Mouse (Mus musculus) midbrain, embryonic 12.5 days (tissue): ENCODE results near the gene Clspn. TPM values are rescaled to one million over a fixed set of nuclear protein-coding genes. Genes with fewer than 3 reads are reported as not detected.

ENCODE experiments used
- ATAC-seq: fragments of 200-750 bp; cut with Nextera tagmentation; 2 replicates; pipeline ENCODE4 v1.8.0; 2017; ENCODE audit warnings: low read depth, moderate TSS enrichment, moderate library complexity; ENCODE audit not compliant: low FRiP score
- H3K27ac ChIP-seq: fragments of 300-500 bp; sonication (generic); replicated peaks from 2 replicates; pipeline ENCODE4 v1.5.1; 2016; ENCODE audit warnings: mild to moderate bottlenecking
- H3K27me3 ChIP-seq: fragments of 300-500 bp; sonication (generic); 2 replicates; pipeline ENCODE4 v1.6.1; 2016; ENCODE audit warnings: mild to moderate bottlenecking
- H3K36me3 ChIP-seq: fragments of 300-500 bp; sonication (generic); 2 replicates; pipeline ENCODE4 v1.6.1; 2016
- H3K4me1 ChIP-seq: fragments of 300-500 bp; sonication (generic); 2 replicates; pipeline ENCODE4 v1.6.1; 2016
- H3K4me2 ChIP-seq: fragments of 300-500 bp; sonication (generic); replicated peaks from 2 replicates; pipeline ENCODE4 v1.6.1; 2016; ENCODE audit warnings: mild to moderate bottlenecking, moderate library complexity
- H3K4me3 ChIP-seq: fragments of 300-500 bp; sonication (generic); 2 replicates; pipeline ENCODE4 v1.5.1; 2016; ENCODE audit warnings: mild to moderate bottlenecking
- H3K9ac ChIP-seq: fragments of 300-500 bp; sonication (generic); replicated peaks from 2 replicates; pipeline ENCODE4 v1.6.1; 2016; ENCODE audit warnings: mild to moderate bottlenecking, moderate library complexity
- H3K9me3 ChIP-seq: fragments of 300-500 bp; sonication (generic); 2 replicates; pipeline ENCODE4 v1.6.1; 2016; ENCODE audit warnings: mild to moderate bottlenecking
- WGBS: fragments of 180-500 bp; shearing (Covaris S2); methylation state at CpG from one replicate; pipeline ENCODE4 v1.1.7; 2016; 5-methylcytosine and 5-hydroxymethylcytosine counted together
- polyA plus RNA-seq: library from polyadenylated mRNA; unstranded; fragments of >200 nt; fragmentation: Nextera tagmentation; extraction: Ambion mirVana; gene quantifications from 2 replicates; pipeline ENCODE4 v1.2.1, GENCODE M21; 2016

Clspn gene
- polyA plus RNA-seq, 1 experiment from 2014 or later, result 35.7 TPM

DNA sequence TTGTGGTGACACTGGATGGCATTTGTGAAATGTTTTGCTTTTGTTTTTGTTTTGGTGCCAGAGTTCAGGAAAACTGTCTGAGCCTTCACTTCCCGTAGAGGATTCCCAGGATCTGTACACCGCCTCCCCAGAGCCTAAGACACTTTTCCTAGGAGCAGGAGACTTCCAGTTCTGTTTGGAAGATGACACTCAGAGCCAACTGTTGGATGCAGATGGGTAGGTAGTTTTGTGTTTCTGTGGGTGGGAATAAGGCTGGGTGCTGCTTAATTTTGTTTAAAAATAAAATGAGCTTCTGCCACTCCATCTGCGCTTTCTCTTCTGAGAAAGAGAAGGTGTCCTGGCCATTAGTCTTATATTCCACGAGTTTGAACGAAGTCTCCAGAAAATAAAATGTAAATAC, 19.5 kb downstream of the Clspn start:
- no peak overlapping the region for H3K27ac ChIP-seq
- 93% methylated on average over 5 of the region's 5 CpGs for WGBS
- H3K4me2 ChIP-seq, result no peak overlapping the region
- H3K9me3 ChIP-seq, result 0 out of 2 replicates have a peak, but pooled peaks cover 8% of the 10 kb centered on the region
- no peak overlapping the region for H3K9ac ChIP-seq
- H3K27me3 ChIP-seq, result no peaks in the 10 kb centered on the region
- H3K4me1 ChIP-seq, result no peaks in the 10 kb centered on the region
- H3K4me3 ChIP-seq, result no peak overlapping the region
- H3K36me3 ChIP-seq, result peaks cover 100% of the 10 kb centered on the region
- no peak for ATAC-seq

- Histone ChIP-seq H3K27me3 (no peaks in the 10 kb centered on the region), H3K4me2 (no peak overlapping the region), H3K36me3 (peaks cover 100% of the 10 kb centered on the region), H3K4me3 (no peak overlapping the region), H3K4me1 (no peaks in the 10 kb centered on the region), H3K9ac (no peak overlapping the region), H3K27ac (no peak overlapping the region), H3K9me3 (0 out of 2 replicates have a peak, but pooled peaks cover 8% of the 10 kb centered on the region)
- 92% methylated on average over 3 of the region's 3 CpGs for WGBS
- no peak for ATAC-seq
These were observed 21.2 kb downstream of the Clspn start for GRCm38 (mm10) chr4:126577920-126578319.

- WGBS, result 93% methylated on average over 2 of the region's 2 CpGs
These were observed 22.3 kb downstream of the Clspn start for GRCm38 (mm10) chr4:126579077-126579476.

GRCm38 (mm10) chr4:126585739-126586138, 29.0 kb downstream of the Clspn start:
- Histone ChIP-seq H3K4me3 (no peak overlapping the region), H3K9ac (no peak overlapping the region), H3K27ac (no peak overlapping the region), H3K4me2 (no peak overlapping the region), H3K9me3 (0 out of 2 replicates have a peak, but pooled peaks cover 5% of the 10 kb centered on the region), H3K4me1 (no peaks in the 10 kb centered on the region), H3K27me3 (no peaks in the 10 kb centered on the region), H3K36me3 (peaks cover 76% of the 10 kb centered on the region)
- 95% methylated on average over 13 of the region's 13 CpGs for WGBS
- no peak for ATAC-seq

More at GRCm38 (mm10) chr4:126579077-126579476, 22.3 kb downstream of the Clspn start:
- H3K36me3 ChIP-seq, result peaks cover 96% of the 10 kb centered on the region
- H3K9ac ChIP-seq, result no peak overlapping the region
- ATAC-seq, result no peak
- H3K27me3 ChIP-seq, result no peaks in the 10 kb centered on the region
- H3K4me2 ChIP-seq, result no peak overlapping the region
- 0 out of 2 replicates have a peak, but pooled peaks cover 8% of the 10 kb centered on the region for H3K9me3 ChIP-seq
- H3K4me3 ChIP-seq, result no peak overlapping the region
- no peaks in the 10 kb centered on the region for H3K4me1 ChIP-seq
- H3K27ac ChIP-seq, result no peak overlapping the region

DNA sequence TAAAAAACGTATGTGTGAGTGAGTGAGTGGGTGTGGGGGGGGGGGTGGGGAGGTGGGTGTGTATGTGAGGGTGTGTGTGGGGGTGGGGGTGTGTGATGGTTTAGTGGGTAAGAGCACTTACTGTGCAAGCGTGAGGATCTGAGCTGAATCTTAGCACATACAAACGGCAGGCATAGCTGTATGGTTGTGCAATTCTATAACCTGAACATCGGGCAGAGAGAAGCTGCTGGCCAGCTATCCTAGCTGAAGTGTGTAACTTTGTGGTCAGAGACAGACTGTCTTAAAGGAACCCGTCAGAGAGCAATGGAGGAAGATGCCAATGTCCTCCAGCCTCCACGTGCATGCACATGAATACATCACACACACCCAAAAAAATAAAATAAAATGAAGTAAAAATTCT, 35.3 kb downstream of the Clspn start:
- H3K27me3 ChIP-seq, result peaks cover 9% of the 10 kb centered on the region
- H3K36me3 ChIP-seq, result peaks cover 60% of the 10 kb centered on the region
- whole genome bisulfite sequencing, result 93% methylated on average over 6 of the region's 6 CpGs
- no peaks in the 10 kb centered on the region for H3K4me1 ChIP-seq
- H3K9me3 ChIP-seq, result no peaks in the 10 kb centered on the region
- H3K4me3 ChIP-seq, result no peak overlapping the region
- no peak overlapping the region for H3K27ac ChIP-seq
- no peak for ATAC-seq
- no peak overlapping the region for H3K9ac ChIP-seq
- H3K4me2 ChIP-seq, result no peak overlapping the region

DNA sequence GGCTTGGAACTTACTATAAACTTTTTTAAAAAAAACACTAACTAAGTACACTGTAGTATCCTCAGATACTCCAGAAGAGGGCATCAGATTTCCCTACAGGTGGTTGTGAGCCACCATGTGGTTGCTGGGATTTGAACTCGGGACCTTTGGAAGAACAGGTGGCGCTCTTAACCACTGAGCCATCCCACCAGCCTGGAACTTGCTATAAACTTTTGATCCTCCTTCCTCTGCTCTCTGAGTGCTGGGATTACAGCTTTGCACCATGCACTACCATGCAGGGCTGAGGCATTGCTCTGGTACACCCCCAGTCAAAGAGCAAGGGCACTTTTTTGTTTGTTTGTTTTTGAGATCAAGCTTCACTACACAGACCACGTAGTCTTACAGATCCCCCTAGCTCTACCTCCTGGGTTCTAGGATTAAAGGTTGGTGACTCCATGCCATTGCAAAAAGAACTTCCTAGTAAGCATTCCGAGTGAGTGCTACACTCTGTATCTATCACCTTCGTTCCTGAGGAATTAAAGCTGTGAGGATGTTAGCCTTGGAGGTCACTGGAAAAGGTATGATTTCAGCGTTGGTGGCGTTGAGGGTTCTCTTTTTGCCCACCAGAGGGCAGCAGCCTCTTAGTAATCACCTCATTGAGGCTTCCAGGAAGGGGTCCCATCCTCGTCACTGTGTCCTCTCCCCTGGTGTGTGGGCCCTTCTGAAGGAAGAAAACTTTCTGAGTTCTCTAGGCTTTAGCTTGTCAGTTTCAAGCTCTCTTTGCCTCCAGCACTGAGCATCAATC, 43.4 kb downstream of the Clspn start:
- WGBS, result 30% methylated on average over 8 of the region's 8 CpGs
- Histone ChIP-seq H3K4me2 (no peak overlapping the region), H3K9ac (no peak overlapping the region), H3K9me3 (no peaks in the 10 kb centered on the region), H3K4me1 (peaks cover 30% of the 10 kb centered on the region), H3K27ac (no peak overlapping the region), H3K27me3 (peaks cover 82% of the 10 kb centered on the region), H3K36me3 (no peaks in the 10 kb centered on the region), H3K4me3 (no peak overlapping the region)
- no peak for ATAC-seq

- H3K27ac ChIP-seq, result peak overlapping the region; percentile 58; the same call in 1 of the 2 replicates
- WGBS, result 23% methylated on average over 19 of the region's 22 CpGs
- ATAC-seq, result peak; percentile 94
- H3K4me2 ChIP-seq, result peak overlapping the region; percentile 42
- no peaks in the 10 kb centered on the region for H3K36me3 ChIP-seq
- H3K27me3 ChIP-seq, result peaks cover 90% of the 10 kb centered on the region
- peaks cover 30% of the 10 kb centered on the region for H3K4me1 ChIP-seq
- no peaks in the 10 kb centered on the region for H3K9me3 ChIP-seq
- no peak overlapping the region for H3K9ac ChIP-seq
- 0 out of 2 replicates have a peak overlapping the region, but pooled peaks have one; percentile 4 for H3K4me3 ChIP-seq
These were observed 45.1 kb downstream of the Clspn start for GRCm38 (mm10) chr4:126601597-126602444.

GRCm38 (mm10) chr4:126602445-126602762, 45.7 kb downstream of the Clspn start:
- Histone ChIP-seq H3K27ac (peak overlapping the region; percentile 58; the same call in 1 of the 2 replicates), H3K9ac (no peak overlapping the region), H3K9me3 (no peaks in the 10 kb centered on the region), H3K4me2 (peak overlapping the region; percentile 42), H3K27me3 (peaks cover 92% of the 10 kb centered on the region), H3K4me3 (0 out of 2 replicates have a peak overlapping the region, but pooled peaks have one; percentile 4), H3K36me3 (no peaks in the 10 kb centered on the region), H3K4me1 (peaks cover 30% of the 10 kb centered on the region)
- WGBS, result 4% methylated on average over 6 of the region's 6 CpGs
- ATAC-seq, result peak; percentile 82; the same call in 1 of the 2 replicates

GRCm38 (mm10) chr4:126604141-126604540, 47.4 kb downstream of the Clspn start:
- WGBS, result 71% methylated on average over 2 of the region's 2 CpGs

GRCm38 (mm10) chr4:126605751-126606150, 49.0 kb downstream of the Clspn start:
- H3K4me2 ChIP-seq, result no peak overlapping the region
- no peak overlapping the region for H3K4me3 ChIP-seq
- no peaks in the 10 kb centered on the region for H3K36me3 ChIP-seq
- no peaks in the 10 kb centered on the region for H3K9me3 ChIP-seq
- no peak for ATAC-seq
- H3K27ac ChIP-seq, result no peak overlapping the region
- H3K9ac ChIP-seq, result no peak overlapping the region
- H3K4me1 ChIP-seq, result peaks cover 24% of the 10 kb centered on the region
- H3K27me3 ChIP-seq, result peaks cover 89% of the 10 kb centered on the region
- 86% methylated on average over 4 of the region's 4 CpGs for WGBS

More at GRCm38 (mm10) chr4:126604141-126604540, 47.4 kb downstream of the Clspn start:
- Histone ChIP-seq H3K9ac (no peak overlapping the region), H3K27ac (no peak overlapping the region), H3K36me3 (no peaks in the 10 kb centered on the region), H3K4me3 (no peak overlapping the region), H3K9me3 (no peaks in the 10 kb centered on the region), H3K27me3 (peaks cover 88% of the 10 kb centered on the region), H3K4me2 (no peak overlapping the region), H3K4me1 (peaks cover 24% of the 10 kb centered on the region)
- ATAC-seq, result no peak

DNA sequence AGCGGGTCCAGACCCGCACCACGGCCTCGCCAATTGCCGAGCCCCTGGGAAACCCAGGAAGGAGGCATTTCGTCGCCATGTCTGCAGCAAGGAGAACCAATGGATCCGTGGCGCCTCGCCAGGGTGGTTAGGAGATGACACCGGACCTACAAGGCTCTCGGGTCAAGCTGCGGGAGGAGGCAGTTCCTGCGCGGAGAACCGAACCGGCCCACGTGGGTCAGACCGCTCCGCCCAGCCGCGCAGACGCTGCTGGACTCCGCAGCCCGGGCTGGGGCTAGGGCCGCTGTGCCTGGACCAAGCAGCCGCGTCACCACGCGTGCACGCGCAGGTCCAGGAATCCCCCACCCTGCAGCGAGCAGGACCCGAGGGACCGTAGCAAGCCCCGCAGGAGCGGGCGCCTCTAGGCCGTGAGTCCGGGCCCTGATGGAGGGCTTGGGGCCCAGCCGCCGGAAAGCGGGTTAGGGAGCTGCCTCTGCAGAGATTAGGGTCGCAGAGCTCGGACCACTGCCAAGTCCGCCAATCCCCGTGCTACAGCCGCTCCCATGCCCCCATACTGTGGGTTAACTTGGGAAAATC, 53.0 kb downstream of the Clspn start, which contains the start of gene 5730409E04Rik:
Gene 5730409E04Rik (plus strand): TSS at position 213 of the 576 bp plus-strand sequence.
- peak within 1 kb of the TSS; percentile 74 for H3K4me2 ChIP-seq
- 1% methylated on average over 43 of the region's 48 CpGs for WGBS
- peak within 1 kb of the TSS; percentile 72 for H3K9ac ChIP-seq
- H3K27me3 ChIP-seq, result peaks cover 95% of the 10 kb centered on the region
- no peaks in the 10 kb centered on the region for H3K9me3 ChIP-seq
- no peaks in the 10 kb centered on the region for H3K36me3 ChIP-seq
- 0 out of 2 replicates have a peak within 1 kb of the TSS, but pooled peaks have one; percentile 11 for H3K27ac ChIP-seq
- H3K4me3 ChIP-seq, result peak within 1 kb of the TSS; percentile 51
- peaks cover 8% of the 10 kb centered on the region for H3K4me1 ChIP-seq
- ATAC-seq, result peak; percentile 56
